Mouse (Mus musculus) stomach, postnatal 0 days (tissue): ENCODE results near the gene Prss34.

ENCODE experiments used
- CTCF ChIP-seq: IDR thresholded peaks from 2 replicates; pipeline ENCODE4 v1.5.1; 2016; ENCODE audit warnings: antibody characterized with exemption, low read depth, mild to moderate bottlenecking, moderate library complexity
- EP300 ChIP-seq: optimal IDR thresholded peaks from 2 replicates; pipeline ENCODE3; 2016; ENCODE audit warnings: antibody characterized with exemption

- TF ChIP-seq CTCF (peak; percentile 29; the same call in 1 of the 2 replicates), EP300 (no peak)
Measured at GRCm38 (mm10) chr17:25290411-25290810, 7.8 kb upstream of the Prss34 start.
